Mouse (Mus musculus) forebrain, postnatal 0 days (tissue): ENCODE data around the gene Ndufs4. TPM values are rescaled to one million over a fixed set of nuclear protein-coding genes. Genes with fewer than 3 reads are reported as not detected.

Source experiments
- ATAC-seq: fragments of 200-750 bp; cut with Nextera tagmentation; 2 replicates; pipeline ENCODE4 v1.8.0; 2017; ENCODE audit warnings: mild to moderate bottlenecking, moderate library complexity
- DNase-seq: peaks from one replicate; pipeline ENCODE4 v3.0.0-alpha.2; 2015
- H3K27ac ChIP-seq: fragments of 300-500 bp; sonication (generic); 2 replicates; pipeline ENCODE4 v1.5.1; 2014; ENCODE audit warnings: low read depth, mild to moderate bottlenecking, antibody characterized with exemption, low read length, moderate library complexity, mixed read lengths
- H3K27me3 ChIP-seq: fragments of 300-500 bp; sonication (generic); 2 replicates; pipeline ENCODE4 v1.6.1; 2014; ENCODE audit warnings: mild to moderate bottlenecking, low read length, mixed read lengths; ENCODE audit not compliant: insufficient read depth
- H3K36me3 ChIP-seq: fragments of 300-500 bp; sonication (generic); 2 replicates; pipeline ENCODE4 v1.6.1; 2014; ENCODE audit warnings: mild to moderate bottlenecking, moderate library complexity; ENCODE audit not compliant: insufficient read depth
- H3K4me1 ChIP-seq: fragments of 300-500 bp; sonication (generic); 2 replicates; pipeline ENCODE4 v1.6.1; 2014; ENCODE audit warnings: antibody characterized with exemption; ENCODE audit not compliant: insufficient read depth
- H3K4me2 ChIP-seq: fragments of 300-500 bp; sonication (generic); 2 replicates; pipeline ENCODE4 v1.6.1; 2014; ENCODE audit warnings: low read depth, mild to moderate bottlenecking, moderate library complexity
- H3K4me3 ChIP-seq: fragments of 300-500 bp; sonication (generic); 2 replicates; pipeline ENCODE4 v1.5.1; 2014; ENCODE audit warnings: low read depth, low read length, mixed read lengths
- H3K9ac ChIP-seq: fragments of 300-500 bp; sonication (generic); 2 replicates; pipeline ENCODE4 v1.6.1; 2014; ENCODE audit warnings: mild to moderate bottlenecking
- H3K9me3 ChIP-seq: fragments of 300-500 bp; sonication (generic); 2 replicates; pipeline ENCODE4 v1.6.1; 2016; ENCODE audit warnings: low read length
- CTCF ChIP-seq: sonication (generic); IDR thresholded peaks from 2 replicates; pipeline ENCODE4 v1.5.1; 2016; ENCODE audit warnings: antibody characterized with exemption, control low read depth, low read depth
- WGBS: fragments of 180-500 bp; shearing (Covaris S2); extraction: QIAGEN DNeasy Blood & Tissue Kit; methylation state at CpG from one replicate; pipeline ENCODE4 v1.1.7; 2014; 5-methylcytosine and 5-hydroxymethylcytosine counted together
- polyA plus RNA-seq: library from polyadenylated mRNA; unstranded; fragments of >200 nt; fragmentation: Nextera tagmentation; extraction: Ambion mirVana; gene quantifications from 2 replicates; pipeline ENCODE4 v1.2.1, GENCODE M21; 2015
- total RNA-seq: library from RNA; depleted of rRNA; stranded (reverse); fragments of >200 nt; gene quantifications from 2 replicates; pipeline ENCODE4 v1.2.3, GENCODE M21; 2014

Gene Ndufs4
- total and polyA plus RNA-seq, 2 experiments from 2014 or later = 86.2 to 397 TPM

- peak; percentile 21; the same call in 1 of the 2 replicates for TF ChIP-seq CTCF
- H3K27me3 ChIP-seq = no peaks in the 10 kb centered on the region
- no peaks in the 10 kb centered on the region for H3K9me3 ChIP-seq
- peak overlapping the region; percentile 90 for H3K27ac ChIP-seq
- peak overlapping the region; percentile 96 for H3K9ac ChIP-seq
- H3K4me3 ChIP-seq = peak overlapping the region; percentile 96
- no peaks in the 10 kb centered on the region for H3K36me3 ChIP-seq
- DNase-seq (peak; percentile 95), ATAC-seq (peak; percentile 94)
- peak overlapping the region; percentile 69 for H3K4me2 ChIP-seq
- H3K4me1 ChIP-seq = peaks cover 6% of the 10 kb centered on the region; the same call in 1 of the 2 replicates
- WGBS = under 1% methylated on average over 37 of the region's 37 CpGs
Measured at GRCm38 (mm10) chr13:114387521-114388171, 412 bp downstream of the Ndufs4 start.

- ATAC-seq (peak; percentile 35), DNase-seq (no peak)
- 7% methylated on average over 10 of the region's 10 CpGs for WGBS
- Histone ChIP-seq H3K27me3 (no peaks in the 10 kb centered on the region), H3K36me3 (no peaks in the 10 kb centered on the region), H3K4me2 (peak overlapping the region; percentile 69), H3K9ac (peak overlapping the region; percentile 96), H3K4me3 (peak overlapping the region; percentile 96), H3K9me3 (no peaks in the 10 kb centered on the region), H3K27ac (peak overlapping the region; percentile 90; the same call in 1 of the 2 replicates), H3K4me1 (peaks cover 6% of the 10 kb centered on the region; the same call in 1 of the 2 replicates)
- TF ChIP-seq CTCF = no peak
Measured at GRCm38 (mm10) chr13:114387074-114387487, 977 bp downstream of the Ndufs4 start.

- TF ChIP-seq CTCF = no peak
- Histone ChIP-seq H3K9ac (no peak overlapping the region), H3K4me3 (no peak overlapping the region), H3K27ac (no peak overlapping the region), H3K36me3 (peaks cover 9% of the 10 kb centered on the region; the same call in 1 of the 2 replicates), H3K4me1 (no peaks in the 10 kb centered on the region), H3K27me3 (no peaks in the 10 kb centered on the region), H3K9me3 (peaks cover 11% of the 10 kb centered on the region; the same call in 1 of the 2 replicates), H3K4me2 (no peak overlapping the region)
- WGBS = 74% methylated on average over 4 of the region's 4 CpGs
- ATAC-seq (no peak), DNase-seq (no peak)
Measured at GRCm38 (mm10) chr13:114376511-114376910, 11.5 kb downstream of the Ndufs4 start.

- no peaks in the 10 kb centered on the region for H3K36me3 ChIP-seq
- H3K4me3 ChIP-seq = no peak overlapping the region
- H3K27ac ChIP-seq = no peak overlapping the region
- no peaks in the 10 kb centered on the region for H3K4me1 ChIP-seq
- WGBS = 85% methylated on average over 3 of the region's 3 CpGs
- no peaks in the 10 kb centered on the region for H3K27me3 ChIP-seq
- H3K9me3 ChIP-seq = no peaks in the 10 kb centered on the region
- no peak for DNase-seq
- TF ChIP-seq CTCF = no peak
- ATAC-seq = no peak
- no peak overlapping the region for H3K4me2 ChIP-seq
- no peak overlapping the region for H3K9ac ChIP-seq
Measured at GRCm38 (mm10) chr13:114362086-114362485, 26.0 kb downstream of the Ndufs4 start.

GRCm38 (mm10) chr13:114351321-114351946, 36.6 kb downstream of the Ndufs4 start:
- H3K4me3 ChIP-seq = no peak overlapping the region
- WGBS = 25% methylated on average over 8 of the region's 8 CpGs
- peak; percentile 67 for ATAC-seq

GRCm38 (mm10) chr13:114344979-114345712, 42.9 kb downstream of the Ndufs4 start:
- Histone ChIP-seq H3K9me3 (no peaks in the 10 kb centered on the region), H3K4me2 (no peak overlapping the region), H3K4me1 (no peaks in the 10 kb centered on the region), H3K36me3 (no peaks in the 10 kb centered on the region), H3K27ac (no peak overlapping the region), H3K27me3 (no peaks in the 10 kb centered on the region), H3K9ac (no peak overlapping the region), H3K4me3 (no peak overlapping the region)
- ATAC-seq (no peak; the same call in 1 of the 2 replicates), DNase-seq (no peak)
- no peak for TF ChIP-seq CTCF
- WGBS = 68% methylated on average over 13 of the region's 13 CpGs

More at GRCm38 (mm10) chr13:114351321-114351946, 36.6 kb downstream of the Ndufs4 start:
- no peak overlapping the region for H3K9ac ChIP-seq
- no peak for TF ChIP-seq CTCF
- DNase-seq = peak; percentile 41
- no peaks in the 10 kb centered on the region for H3K36me3 ChIP-seq
- H3K4me2 ChIP-seq = no peak overlapping the region
- no peaks in the 10 kb centered on the region for H3K4me1 ChIP-seq
- H3K9me3 ChIP-seq = no peaks in the 10 kb centered on the region
- H3K27ac ChIP-seq = no peak overlapping the region
- no peaks in the 10 kb centered on the region for H3K27me3 ChIP-seq
